Mouse (Mus musculus) C2C12 (cell line): ENCODE data around the gene Timp2.

Experiments used
- CTCF ChIP-seq: IDR thresholded peaks from one replicate; pipeline ENCODE4 v1.5.1; 2011; ENCODE audit not compliant: control insufficient read depth, insufficient read depth, insufficient read length
- FOSL1 ChIP-seq: IDR thresholded peaks from one replicate; pipeline ENCODE4 v1.8.0; 2011; ENCODE audit warnings: mild to moderate bottlenecking, low read length; ENCODE audit not compliant: poor library complexity, insufficient read depth, severe bottlenecking
- USF1 ChIP-seq: IDR thresholded peaks from one replicate; pipeline ENCODE4 v1.6.1; 2011; ENCODE audit warnings: low read depth, mild to moderate bottlenecking, control low read depth, moderate library complexity

DNA sequence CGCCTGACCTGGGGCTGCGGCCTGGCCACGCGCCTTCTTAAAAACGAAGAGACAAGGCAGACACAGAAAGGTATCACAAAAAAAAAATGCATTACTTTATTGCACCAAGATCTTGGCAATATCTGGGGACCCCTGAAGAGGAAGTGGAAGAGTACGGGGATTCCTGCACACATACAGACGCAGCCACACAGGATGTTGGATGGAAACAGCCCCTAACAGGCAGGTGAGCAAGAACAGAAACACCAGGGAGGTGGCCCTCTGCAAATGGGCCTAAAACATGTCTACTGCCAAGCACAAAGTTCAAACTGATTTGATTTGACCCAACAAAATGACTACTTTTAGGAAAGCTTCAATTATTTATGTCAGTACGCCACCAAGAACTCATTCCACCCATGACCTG, 96.0 kb downstream of the Timp2 start:
- TF ChIP-seq CTCF (no peak), USF1 (no peak), FOSL1 (no peak)
